Mouse (Mus musculus): ENCODE results near the gene A030003K21Rik.
"Not testable (repeated sequence)": the region's sequence is repeated elsewhere in the genome, so short reads cannot be mapped to it uniquely, and the experiment has no call there.

A030003K21Rik gene

GRCm38 (mm10) chr1:82943295-82943694 is at the start of gene A030003K21Rik:
Gene A030003K21Rik (minus strand): TSS chr1:82943388.
- DNase-seq (ENCODE audit: low read depth) = not testable (repeated sequence)

- no peak for DNase-seq (ENCODE audit: low read depth)
Observed at GRCm38 (mm10) chr1:82992093-82992492, 48.9 kb upstream of the A030003K21Rik start.

DNA sequence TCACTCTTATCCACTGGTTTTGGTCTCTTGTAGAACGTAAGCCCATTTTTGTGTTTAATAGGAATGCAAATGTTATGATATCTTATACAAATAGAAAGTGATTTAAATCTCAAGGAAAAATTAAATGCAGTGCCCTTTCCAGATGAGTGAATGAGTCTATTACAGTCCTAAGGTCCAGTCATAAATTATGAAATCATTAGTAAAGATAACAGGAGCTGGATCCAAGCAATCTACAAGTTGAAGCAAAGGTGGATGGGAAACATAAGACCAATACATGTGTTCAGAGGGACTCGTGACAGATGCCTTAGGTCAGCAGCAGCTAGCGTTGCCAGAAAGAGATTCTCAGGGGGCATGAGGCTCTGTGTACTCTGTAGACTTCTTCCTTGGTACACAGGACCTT is 48.4 kb upstream of the A030003K21Rik start:
- DNase-seq (ENCODE audit: low read depth) = no peak

GRCm38 (mm10) chr1:82991062-82991461 is 47.9 kb upstream of the A030003K21Rik start:
- no peak for DNase-seq (ENCODE audit: low read depth)

DNA sequence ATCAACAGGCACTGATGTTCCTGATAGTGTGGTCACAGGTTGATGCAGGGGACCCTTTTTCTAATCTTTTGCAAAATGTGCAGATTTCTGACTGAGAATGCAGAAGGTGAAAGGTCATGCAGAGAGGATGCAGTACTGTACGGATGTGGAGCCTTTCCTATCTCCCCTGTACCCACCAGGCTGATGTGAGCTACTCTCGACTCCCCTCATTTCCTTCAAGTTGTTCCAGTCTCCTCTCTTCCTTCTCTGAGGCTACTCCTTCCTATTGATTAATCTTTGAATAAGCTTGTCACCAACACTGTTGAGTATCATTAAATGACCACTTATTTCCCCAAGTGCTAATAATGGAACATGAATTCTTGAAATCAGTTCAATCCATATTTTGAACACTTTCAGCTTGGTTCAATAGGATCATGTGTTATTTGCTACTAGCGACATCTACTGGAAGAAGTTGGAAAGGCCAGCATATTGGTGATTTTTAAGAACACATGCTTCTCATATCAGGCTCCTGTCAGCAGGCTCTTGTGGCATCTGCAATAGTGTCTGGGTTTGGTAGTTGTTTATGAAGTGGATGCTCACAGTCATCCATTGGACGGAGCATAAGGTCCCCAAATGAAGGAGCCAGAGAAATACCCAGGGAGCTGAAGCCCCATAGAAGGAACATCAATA is 44.5 kb upstream of the A030003K21Rik start:
- DNase-seq (ENCODE audit: low read depth) = peak; percentile 82

- no peak for DNase-seq (ENCODE audit: low read depth)
Observed at GRCm38 (mm10) chr1:82986738-82987137, 43.5 kb upstream of the A030003K21Rik start.

DNA sequence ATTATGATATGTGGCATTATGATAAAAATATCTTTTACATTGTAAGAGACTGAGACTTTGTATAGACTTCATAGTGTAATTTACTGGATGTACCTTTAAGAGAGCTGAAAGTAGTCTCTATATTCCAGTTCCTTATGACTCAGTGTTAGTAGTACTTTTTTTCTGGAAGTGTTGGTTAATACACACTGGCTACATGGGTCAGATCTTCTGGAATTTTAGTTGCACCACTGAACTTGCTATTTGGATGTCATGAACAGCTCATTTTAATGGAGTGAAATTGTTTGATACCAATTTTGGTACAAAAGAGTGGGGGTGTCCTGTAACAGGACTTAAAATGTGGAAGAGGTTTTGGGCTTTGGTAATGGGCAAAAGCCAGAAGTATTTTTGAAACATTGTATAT is 34.7 kb upstream of the A030003K21Rik start:
- no peak for DNase-seq (ENCODE audit: low read depth)

- DNase-seq (ENCODE audit: low read depth) = peak; percentile 89
Observed at GRCm38 (mm10) chr1:82975750-82976149, 32.6 kb upstream of the A030003K21Rik start.

GRCm38 (mm10) chr1:82974342-82974741 is 31.2 kb upstream of the A030003K21Rik start:
- peak; percentile 92 for DNase-seq (ENCODE audit: low read depth)

DNA sequence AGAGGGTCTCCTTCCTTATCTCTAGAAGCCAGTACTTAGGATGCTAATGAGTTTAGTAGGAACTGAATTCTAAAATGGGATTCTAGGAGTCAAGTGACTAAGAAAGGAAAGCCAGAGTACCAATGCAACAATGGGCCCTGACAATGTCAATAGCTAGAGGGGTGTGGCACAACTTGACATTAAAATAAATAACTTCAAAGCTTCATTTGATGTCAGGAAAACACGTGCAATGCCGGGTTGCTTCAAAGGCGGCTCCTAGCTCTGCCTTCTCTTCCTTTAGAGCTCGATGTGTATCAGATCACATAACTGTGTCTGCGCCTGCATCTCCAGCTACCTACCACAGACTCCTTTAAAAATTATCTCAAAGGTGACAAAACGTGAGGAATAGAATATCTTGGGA is 30.7 kb upstream of the A030003K21Rik start:
- no peak for DNase-seq (ENCODE audit: low read depth)

DNA sequence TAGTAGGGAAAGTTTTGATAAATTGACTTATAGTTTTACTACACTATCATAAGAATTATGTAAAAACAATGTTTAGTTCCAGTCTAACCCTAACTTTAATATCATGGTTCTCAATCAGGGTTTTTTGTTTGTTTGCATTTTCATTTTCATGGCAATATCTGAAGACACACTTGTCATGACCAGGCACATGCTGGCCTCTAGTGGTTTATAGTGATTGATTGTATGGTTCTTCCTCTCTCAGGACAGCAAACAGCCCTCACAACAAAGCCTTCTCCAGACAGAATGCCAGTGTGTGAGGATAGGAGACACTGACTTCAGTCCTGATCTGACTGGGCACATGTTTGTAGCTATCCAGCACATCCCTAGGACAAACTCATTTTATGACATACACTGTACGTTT is 30.1 kb upstream of the A030003K21Rik start:
- DNase-seq (ENCODE audit: low read depth) = peak; percentile 65

DNA sequence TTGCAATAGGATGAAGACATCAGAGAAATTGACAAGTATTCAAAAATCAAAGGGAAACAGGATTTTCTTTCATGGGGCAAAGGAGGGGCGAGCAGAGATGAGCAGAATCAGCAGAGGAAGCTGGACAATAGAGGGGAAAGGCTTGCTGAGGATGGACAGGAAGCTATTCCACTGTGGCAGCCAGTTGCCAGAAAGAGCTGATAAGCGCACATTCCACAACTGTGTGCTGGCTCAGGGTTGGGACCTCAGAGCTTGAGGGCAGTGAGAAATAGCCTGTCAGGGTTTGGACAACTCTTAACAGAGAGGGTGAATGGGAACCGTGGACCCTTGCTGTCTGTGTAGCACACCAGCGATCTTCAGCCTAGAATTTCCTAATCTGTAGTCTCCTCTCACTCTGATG is 28.9 kb upstream of the A030003K21Rik start:
- no peak for DNase-seq (ENCODE audit: low read depth)

- no peak for DNase-seq (ENCODE audit: low read depth)
Observed at GRCm38 (mm10) chr1:82966413-82966812, 23.2 kb upstream of the A030003K21Rik start.

- DNase-seq (ENCODE audit: low read depth) = no peak
Observed at GRCm38 (mm10) chr1:82959870-82960385, 16.7 kb upstream of the A030003K21Rik start, which contains the start of gene Gm47955. Gene Gm47955 (plus strand): TSS chr1:82960286.

DNA sequence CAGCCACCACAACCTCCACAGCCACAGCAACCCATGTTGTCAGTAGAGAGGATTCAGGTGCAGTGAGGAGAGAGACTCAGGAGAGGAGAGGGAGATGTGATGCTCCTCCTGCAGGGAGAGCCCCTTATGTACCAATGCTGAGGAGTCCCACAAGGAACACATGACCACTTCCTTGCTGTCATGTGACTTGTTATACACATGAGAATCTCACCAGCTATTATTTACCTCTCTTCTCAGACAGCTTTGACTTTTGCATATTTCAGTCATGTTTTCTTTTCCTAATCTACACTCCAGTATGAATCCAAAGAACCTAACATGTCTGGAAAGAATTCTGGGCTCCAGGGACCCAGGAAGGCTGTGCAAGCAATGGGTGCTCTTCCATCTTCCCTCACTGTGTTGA is 12.7 kb upstream of the A030003K21Rik start, which contains the start of gene Gm7544:
TSS of gene Gm7544 (minus strand) at position 101 of the 400 bp plus-strand sequence.
- not testable (repeated sequence) for DNase-seq (ENCODE audit: low read depth)

DNA sequence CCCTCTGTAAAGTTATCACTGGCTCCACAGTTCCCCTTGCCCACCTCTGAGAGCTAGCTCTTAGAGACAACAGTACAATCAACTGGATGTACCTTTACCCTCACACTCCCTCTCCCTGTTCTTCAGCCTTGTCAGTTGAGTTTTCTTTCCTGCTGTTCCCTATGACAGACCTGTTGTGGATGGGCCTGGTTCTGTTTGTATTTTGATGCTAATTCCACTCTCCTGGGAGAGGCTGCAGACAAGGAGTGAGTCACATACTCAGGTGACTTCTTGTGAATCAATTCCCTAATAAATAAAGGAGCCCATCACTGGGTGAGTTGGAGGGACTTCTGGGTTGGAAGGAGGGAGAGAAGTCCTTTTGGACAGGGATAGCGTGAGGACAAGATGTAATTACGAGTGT is 5.4 kb upstream of the A030003K21Rik start:
- no peak for DNase-seq (ENCODE audit: low read depth)

DNA sequence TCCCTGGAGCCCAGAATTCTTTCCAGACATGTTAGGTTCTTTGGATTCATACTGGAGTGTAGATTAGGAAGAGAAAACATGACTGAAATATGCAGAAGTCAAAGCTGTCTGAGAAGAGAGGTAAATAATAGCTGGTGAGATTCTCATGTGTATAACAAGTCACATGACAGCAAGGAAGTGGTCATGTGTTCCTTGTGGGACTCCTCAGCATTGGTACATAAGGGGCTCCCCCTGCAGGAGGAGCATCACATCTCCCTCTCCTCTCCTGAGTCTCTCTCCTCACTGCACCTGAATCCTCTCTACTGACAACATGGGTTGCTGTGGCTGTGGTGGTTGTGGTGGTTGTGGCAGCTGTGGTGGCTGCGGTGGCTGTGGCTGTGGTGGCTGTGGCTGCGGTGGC is 2.8 kb upstream of the A030003K21Rik start:
- DNase-seq (ENCODE audit: low read depth) = peak; percentile 7

GRCm38 (mm10) chr1:82942505-82942904 is 683 bp downstream of the A030003K21Rik start:
- DNase-seq (ENCODE audit: low read depth) = not testable (repeated sequence)

DNA sequence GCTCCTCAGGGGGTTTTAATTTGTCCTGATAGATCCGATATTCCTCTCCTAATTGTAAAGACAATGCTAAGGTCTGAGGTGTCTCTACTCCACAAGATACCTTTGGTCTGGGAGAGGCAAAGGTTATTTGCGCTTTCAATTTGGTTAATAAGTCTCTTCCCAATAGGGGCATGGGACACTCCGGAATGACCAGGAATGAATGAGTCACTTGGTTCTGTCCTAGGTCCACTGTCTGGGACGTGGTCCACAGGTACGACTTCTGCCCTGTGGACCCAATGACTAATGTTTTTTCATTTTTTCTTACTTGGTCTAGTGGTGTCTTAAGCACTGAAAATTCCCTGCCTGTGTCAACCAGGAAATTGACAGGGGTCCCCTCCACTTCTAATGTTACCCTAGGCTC is 4.5 kb downstream of the A030003K21Rik start:
- no peak for DNase-seq (ENCODE audit: low read depth)

- DNase-seq (ENCODE audit: low read depth) = not testable (repeated sequence)
Observed at GRCm38 (mm10) chr1:82931326-82931725, 11.9 kb downstream of the A030003K21Rik start, which contains the start of gene Gm6217. Gene Gm6217 (minus strand): TSS chr1:82931399.

DNA sequence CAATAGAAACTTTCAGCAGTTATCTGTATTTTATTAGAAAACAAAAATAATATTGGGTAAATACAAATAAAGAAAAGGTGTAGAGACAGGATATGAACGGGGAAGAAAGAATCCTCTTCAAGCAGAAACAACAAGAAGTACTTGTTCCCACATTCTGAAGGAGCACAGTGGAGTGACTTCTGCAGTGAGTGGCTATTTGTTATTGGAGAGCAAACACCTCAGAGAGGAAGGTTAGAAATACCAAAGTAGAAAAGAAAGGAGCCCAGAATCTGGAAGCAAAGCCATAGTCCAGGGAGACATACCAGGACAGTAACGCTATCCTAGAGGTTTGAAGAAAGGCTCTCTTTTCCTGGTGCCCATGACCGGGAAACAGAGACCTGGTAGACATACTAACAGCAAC is 12.6 kb downstream of the A030003K21Rik start:
- DNase-seq (ENCODE audit: low read depth) = not testable (repeated sequence)

GRCm38 (mm10) chr1:82924650-82925049 is 18.5 kb downstream of the A030003K21Rik start, which contains the start of gene A030014E15Rik:
Gene A030014E15Rik (plus strand): TSS chr1:82924917.
- no peak for DNase-seq (ENCODE audit: low read depth)

- peak; percentile 32 for DNase-seq (ENCODE audit: low read depth)
Observed at GRCm38 (mm10) chr1:82913434-82913833, 29.8 kb downstream of the A030003K21Rik start.

- DNase-seq (ENCODE audit: low read depth) = peak; percentile 47
Observed at GRCm38 (mm10) chr1:82913025-82913424, 30.2 kb downstream of the A030003K21Rik start, which contains the start of gene A030005L19Rik. Gene A030005L19Rik (plus strand): TSS chr1:82913325.
